Mouse (Mus musculus) liver, adult 2 months (tissue): ENCODE results near the gene Creb3l1. TPM values are rescaled to one million over a fixed set of nuclear protein-coding genes. Genes with fewer than 3 reads are reported as not detected.

Experiments
- DNase-seq: peaks from one replicate; pipeline ENCODE4 v3.0.0-alpha.2; 2011; ENCODE audit warnings: low read depth, low spot score; ENCODE audit errors: extremely low read depth
- H3K27ac ChIP-seq: fragments of 200-500 bp; replicated peaks from 2 replicates; pipeline ENCODE4 v1.5.1; 2012; ENCODE audit warnings: low read depth, mild to moderate bottlenecking, control low read depth, inconsistent platforms, low read length; ENCODE audit not compliant: insufficient read depth
- H3K27me3 ChIP-seq: fragments of 200-500 bp; 2 replicates; pipeline ENCODE4 v1.6.1; 2012; ENCODE audit warnings: mild to moderate bottlenecking, moderate library complexity, low read length, inconsistent platforms; ENCODE audit not compliant: control insufficient read depth, insufficient read depth
- H3K36me3 ChIP-seq: fragments of 200-500 bp; 2 replicates; pipeline ENCODE4 v1.6.1; 2012; ENCODE audit warnings: low read length, inconsistent platforms; ENCODE audit not compliant: control insufficient read depth, insufficient read depth
- H3K4me1 ChIP-seq: fragments of 200-500 bp; 2 replicates; pipeline ENCODE4 v1.6.1; 2011; ENCODE audit warnings: low read length; ENCODE audit not compliant: control insufficient read depth, insufficient read depth
- H3K4me3 ChIP-seq: fragments of 200-500 bp; 2 replicates; pipeline ENCODE4 v1.5.1; 2011; ENCODE audit warnings: low read depth, mild to moderate bottlenecking, control low read depth, low read length, moderate library complexity; ENCODE audit not compliant: insufficient read depth
- H3K79me2 ChIP-seq: fragments of 200-500 bp; 2 replicates; pipeline ENCODE4 v1.6.1; 2012; ENCODE audit warnings: inconsistent platforms, mild to moderate bottlenecking, low read length, moderate library complexity; ENCODE audit not compliant: control insufficient read depth, insufficient read depth
- H3K9ac ChIP-seq: fragments of 200-500 bp; 2 replicates; pipeline ENCODE4 v1.6.1; 2012; ENCODE audit warnings: low read depth, mild to moderate bottlenecking, control low read depth, inconsistent platforms, low read length
- CTCF ChIP-seq: fragments of 200-500 bp; IDR thresholded peaks from 2 replicates; pipeline ENCODE4 v1.5.1; 2011; ENCODE audit warnings: low read depth, low read length, control low read depth
- POLR2A ChIP-seq: fragments of 200-500 bp; IDR thresholded peaks from 2 replicates; pipeline ENCODE4 v1.6.1; 2011; ENCODE audit warnings: low read length, control low read depth; ENCODE audit not compliant: insufficient read depth; ENCODE audit errors: extremely low read depth
- WGBS: fragments of 180-500 bp; shearing (Covaris S2); methylation state at CpG from one replicate; pipeline ENCODE4 v1.1.7; 2018; 5-methylcytosine and 5-hydroxymethylcytosine counted together
- polyA plus RNA-seq: library from polyadenylated mRNA; depleted of rRNA; stranded (reverse); fragments of >200 nt; gene quantifications from 2 replicates; pipeline ENCODE4 v1.2.3, GENCODE M21; 2012
- total RNA-seq: library from RNA; depleted of rRNA; stranded (reverse); fragments of >200 nt; gene quantifications from 2 replicates; pipeline ENCODE4 v1.2.3, GENCODE M21; 2014

Creb3l1 gene
- total and polyA plus RNA-seq, 2 experiments: 0.18 to 0.40 TPM

GRCm38 (mm10) chr2:91946836-91947235, 77.5 kb downstream of the Creb3l1 start:
- peaks cover 2% of the 10 kb centered on the region; the same call in 1 of the 2 replicates for H3K36me3 ChIP-seq
- H3K27me3 ChIP-seq: no peaks in the 10 kb centered on the region
- TF ChIP-seq POLR2A: no peak
- no peak for TF ChIP-seq CTCF
- DNase-seq: no peak
- peaks cover 11% of the 10 kb centered on the region for H3K4me1 ChIP-seq
- WGBS: 40% methylated on average over 6 of the region's 6 CpGs
- H3K79me2 ChIP-seq: peaks cover 29% of the 10 kb centered on the region
- no peak overlapping the region for H3K4me3 ChIP-seq
- no peak overlapping the region for H3K9ac ChIP-seq
- H3K27ac ChIP-seq: no peak overlapping the region

GRCm38 (mm10) chr2:91945483-91945882, 78.8 kb downstream of the Creb3l1 start, which contains the start of gene Gm9821:
TSS of gene Gm9821 (plus strand) at chr2:91945703.
- Histone ChIP-seq H3K27ac (no peak within 1 kb of the TSS), H3K27me3 (no peaks in the 10 kb centered on the region), H3K4me3 (no peak within 1 kb of the TSS), H3K4me1 (peaks cover 6% of the 10 kb centered on the region), H3K9ac (no peak within 1 kb of the TSS), H3K36me3 (peaks cover 2% of the 10 kb centered on the region; the same call in 1 of the 2 replicates), H3K79me2 (peaks cover 29% of the 10 kb centered on the region)
- no peak for DNase-seq
- 96% methylated on average over 18 of the region's 18 CpGs for WGBS
- TF ChIP-seq POLR2A (no peak), CTCF (no peak)

- Histone ChIP-seq H3K4me1 (peaks cover 2% of the 10 kb centered on the region), H3K27me3 (no peaks in the 10 kb centered on the region), H3K27ac (no peak overlapping the region), H3K4me3 (no peak overlapping the region), H3K9ac (no peak overlapping the region), H3K79me2 (peaks cover 23% of the 10 kb centered on the region), H3K36me3 (peaks cover 4% of the 10 kb centered on the region; the same call in 1 of the 2 replicates)
- WGBS: 62% methylated on average over 13 of the region's 13 CpGs
- DNase-seq: peak; percentile 31
- TF ChIP-seq CTCF (peak; percentile 98), POLR2A (no peak)
These were observed 79.9 kb downstream of the Creb3l1 start for GRCm38 (mm10) chr2:91944170-91944950.

GRCm38 (mm10) chr2:91942356-91942755, 81.9 kb downstream of the Creb3l1 start:
- Histone ChIP-seq H3K9ac (no peak overlapping the region), H3K36me3 (peaks cover 12% of the 10 kb centered on the region), H3K27me3 (no peaks in the 10 kb centered on the region), H3K27ac (no peak overlapping the region), H3K4me3 (no peak overlapping the region), H3K4me1 (no peaks in the 10 kb centered on the region), H3K79me2 (peaks cover 21% of the 10 kb centered on the region)
- WGBS: 76% methylated on average over 6 of the region's 6 CpGs
- TF ChIP-seq CTCF: peak; percentile 52; the same call in 1 of the 2 replicates
- TF ChIP-seq POLR2A: no peak
- DNase-seq: no peak

- H3K79me2 ChIP-seq: 0 out of 2 replicates have a peak, but pooled peaks cover under 1% of the 10 kb centered on the region
- H3K27me3 ChIP-seq: no peaks in the 10 kb centered on the region
- no peak for DNase-seq
- TF ChIP-seq CTCF (no peak), POLR2A (no peak)
- no peak overlapping the region for H3K27ac ChIP-seq
- WGBS: 89% methylated on average over 15 of the region's 15 CpGs
- no peak overlapping the region for H3K9ac ChIP-seq
- no peak overlapping the region for H3K4me3 ChIP-seq
- H3K4me1 ChIP-seq: no peaks in the 10 kb centered on the region
- H3K36me3 ChIP-seq: peaks cover 20% of the 10 kb centered on the region
These were observed 84.9 kb downstream of the Creb3l1 start for GRCm38 (mm10) chr2:91939303-91939935.

- Histone ChIP-seq H3K36me3 (peaks cover 18% of the 10 kb centered on the region), H3K27ac (no peak overlapping the region)
- 97% methylated on average over 7 of the region's 7 CpGs for WGBS
These were observed 88.1 kb downstream of the Creb3l1 start for GRCm38 (mm10) chr2:91936154-91936553.

More at GRCm38 (mm10) chr2:91936154-91936553, 88.1 kb downstream of the Creb3l1 start:
- TF ChIP-seq POLR2A (no peak), CTCF (no peak)
- no peaks in the 10 kb centered on the region for H3K27me3 ChIP-seq
- no peak overlapping the region for H3K4me3 ChIP-seq
- no peak for DNase-seq
- H3K9ac ChIP-seq: no peak overlapping the region
- H3K79me2 ChIP-seq: no peaks in the 10 kb centered on the region
- no peaks in the 10 kb centered on the region for H3K4me1 ChIP-seq
